In genomic region chr3:95509348-95509747, GRCm38 (mm10) we compare ENCODE assay signal across 29 mouse cellular contexts. TPM values are rescaled to one million over a fixed set of nuclear protein-coding genes. Genes with fewer than 3 reads are reported as not detected.
DNase-seq lines count a peak whose midpoint lies in the region; ATAC-seq lines count a peak whose summit lies in the region.
"Had no signal": no experiment of that assay in that cellular context is flagged by ENCODE, and none has a peak within 500 bp of the region (broad histone marks: within the 10 kb centered on the region; RNA-seq: fewer than 3 reads in every experiment).

No protein-coding gene starts in this region.

- no peak for DNase-seq in liver
- peak; percentile 54 for DNase-seq in cerebellum, adult 11 months
- DNase-seq in cerebellum, adult 9-11 months: peak; percentile 77
- DNase-seq in spleen, postnatal 4 days (ENCODE audit: low spot score in 2 of 2): no peak
- no peak for DNase-seq in lung, adult 18-20 months
- no peak for DNase-seq in spleen, adult 12 weeks (ENCODE audit: low spot score)
- DNase-seq: adrenal gland, adult 2 months; gastrocnemius, postnatal 10 days; kidney, adult 18-20 months; layer of hippocampus, adult 9-11 months; lung, postnatal 36 days; right cerebral cortex, adult 18-20 months; right cerebral cortex, postnatal 4 days; thymus, adult 2 months; thymus, postnatal 4 days had no signal

- H3K4me2 ChIP-seq in liver, embryonic 15.5 days: no peak overlapping the region
- H3K4me2 ChIP-seq: heart, embryonic 11.5 days; liver, embryonic 11.5 days; lung, embryonic 15.5 days; neural tube, embryonic 15.5 days had no signal

- WGBS in liver, embryonic 15.5 days (ENCODE audit: insufficient replicate concordance): 54% methylated on average over 6 of the region's 6 CpGs

- H3K4me1 ChIP-seq in liver, embryonic 15.5 days (replicated peaks): peaks cover 19% of the 10 kb centered on the region
- H3K4me1 ChIP-seq: forebrain, embryonic 10.5 days; lung, embryonic 15.5 days; neural tube, embryonic 15.5 days had no signal

- no peaks in the 10 kb centered on the region for H3K36me3 ChIP-seq in liver, embryonic 15.5 days (replicated peaks)
- H3K36me3 ChIP-seq: forebrain, embryonic 10.5 days; lung, embryonic 15.5 days; neural tube, embryonic 15.5 days had no signal

- no peaks in the 10 kb centered on the region for H3K27me3 ChIP-seq in liver, embryonic 15.5 days
- H3K27me3 ChIP-seq: lung, embryonic 15.5 days; neural tube, embryonic 15.5 days had no signal

- 0 out of 2 replicates have a peak overlapping the region, but pooled peaks have one; percentile 25 for H3K27ac ChIP-seq in liver, embryonic 15.5 days (replicated peaks)
- H3K27ac ChIP-seq: forebrain, embryonic 10.5 days; kidney, postnatal 0 days; lung, embryonic 15.5 days; neural tube, embryonic 15.5 days had no signal

- H3K9ac ChIP-seq in liver, embryonic 15.5 days: no peak overlapping the region
- H3K9ac ChIP-seq: lung, embryonic 15.5 days; neural tube, embryonic 15.5 days had no signal

- H3K4me3 ChIP-seq in liver, embryonic 15.5 days (replicated peaks): no peak overlapping the region
- H3K4me3 ChIP-seq: forebrain, embryonic 10.5 days; lung, embryonic 15.5 days; neural tube, embryonic 15.5 days had no signal

- H3K9me3 ChIP-seq in liver, embryonic 15.5 days (replicated peaks): no peaks in the 10 kb centered on the region
- H3K9me3 ChIP-seq: forebrain, embryonic 10.5 days; lung, embryonic 15.5 days; neural tube, embryonic 15.5 days had no signal

- ATAC-seq in liver, embryonic 15.5 days (ENCODE audit: insufficient read depth): no peak
- ATAC-seq: forebrain, embryonic 16.5 days; hindbrain, embryonic 16.5 days had no signal

RNA-seq across cellular contexts. Expression of gene Ctsk, which starts 10.3 kb away (rescaled TPM):
- polyA plus RNA-seq in liver, embryonic 15.5 days (2015; fragmentation: Nextera tagmentation; extraction: Ambion mirVana): 1.3 and 1.8 TPM in 2 replicates

RNA-seq across cellular contexts. Expression of gene Ctss, which starts 17.2 kb away (rescaled TPM):
- polyA plus RNA-seq in liver, embryonic 15.5 days (2015; fragmentation: Nextera tagmentation; extraction: Ambion mirVana): 34.9 and 37.1 TPM in 2 replicates

RNA-seq across cellular contexts. Expression of gene Hormad1, which starts 50.1 kb away (rescaled TPM):
- not detected in 2 replicates for polyA plus RNA-seq in liver, embryonic 15.5 days (2015; fragmentation: Nextera tagmentation; extraction: Ambion mirVana)
- polyA plus RNA-seq: adrenal gland, adult 2 months; embryonic facial prominence, embryonic 11.5 days; forebrain, embryonic 10.5 days; forebrain, embryonic 16.5 days; heart, embryonic 11.5 days; heart, postnatal 0 days; hindbrain, embryonic 16.5 days; kidney, postnatal 0 days; large intestine, adult 2 months; limb, embryonic 11.5 days; neural tube, embryonic 15.5 days; stomach, embryonic 16.5 days; thymus, adult 2 months had no signal

Comparison
In these comparisons a context has a peak if more than half of its experiments do, and no peak if none do; other contexts are left out.
1. DNase-seq: peak in cerebellum, adult 11 months (single experiment) and cerebellum, adult 9-11 months (single experiment); none in liver (single experiment), spleen, postnatal 4 days (0 of 2), lung, adult 18-20 months (0 of 2) and spleen, adult 12 weeks (single experiment).